Mouse (Mus musculus) adrenal gland, adult 2 months (tissue): ENCODE data around the gene Gm17324. TPM values are rescaled to one million over a fixed set of nuclear protein-coding genes. Genes with fewer than 3 reads are reported as not detected.

Experiments
- DNase-seq: peaks from one replicate; pipeline ENCODE4 v3.0.0; 2021
- microRNA-seq, 2 experiments: library from miRNA; unstranded; fragments of <30 nt; microRNA quantifications; one replicate each; pipeline ENCODE4 v1.2.0; 2021
- polyA plus RNA-seq: library from polyadenylated mRNA; depleted of rRNA; stranded (reverse); fragments of >200 nt; gene quantifications from 2 replicates; pipeline ENCODE4 v1.2.3, GENCODE M21; 2012; rRNA removed
- total RNA-seq, 2 experiments: library from RNA; stranded (reverse); gene quantifications; 2 replicates each; pipeline ENCODE4 v1.2.3; 2021

Gm17324 gene
- total and polyA plus RNA-seq, 3 experiments = 0.95 TPM; not detected in 2

- DNase-seq = no peak
Measured at GRCm38 (mm10) chr9:78465725-78466124, 17.1 kb upstream of the Gm17324 start.

GRCm38 (mm10) chr9:78463337-78463736 is 14.8 kb upstream of the Gm17324 start:
- DNase-seq = no peak

- DNase-seq = no peak
Measured at GRCm38 (mm10) chr9:78457026-78457425, 8.4 kb upstream of the Gm17324 start.

DNA sequence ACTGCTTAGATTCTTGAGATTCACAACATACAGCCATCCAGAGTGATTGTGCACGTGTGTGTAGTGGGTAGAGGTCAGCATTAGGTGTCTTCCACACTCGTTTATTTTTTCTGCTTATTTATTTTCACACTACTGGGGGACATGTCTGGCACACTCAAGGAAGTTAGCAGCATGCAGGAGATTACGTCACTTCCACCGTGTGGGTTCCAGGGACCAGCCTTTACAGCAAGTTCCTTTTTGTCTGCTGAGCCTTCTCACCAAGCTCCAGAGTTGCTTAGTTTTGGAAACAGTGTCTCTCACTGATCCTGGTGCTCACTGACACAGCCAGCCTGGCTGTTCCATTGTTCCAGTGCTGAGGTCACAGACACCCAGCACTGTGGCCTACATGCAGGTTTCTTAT is 2.8 kb upstream of the Gm17324 start:
- DNase-seq = no peak

DNA sequence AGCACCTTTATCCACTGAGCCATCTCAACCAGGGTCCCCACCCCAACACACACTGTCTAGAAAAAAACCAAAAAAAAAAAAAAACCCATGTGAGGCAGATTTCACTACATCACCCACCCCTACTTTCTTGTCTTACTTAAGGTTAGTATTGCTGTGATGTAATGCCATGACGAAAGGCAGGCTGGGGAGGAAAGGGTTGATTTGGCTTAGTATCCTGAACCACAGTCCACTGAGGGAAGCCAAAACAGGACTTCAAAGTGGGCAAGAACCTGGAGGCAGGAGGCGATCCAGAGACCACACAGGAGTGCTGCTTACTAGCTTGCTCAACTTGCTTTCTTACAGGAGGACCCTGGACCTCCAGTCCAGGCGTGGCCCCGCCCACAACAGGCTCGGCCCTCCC is 1.8 kb upstream of the Gm17324 start:
- no peak for DNase-seq

DNA sequence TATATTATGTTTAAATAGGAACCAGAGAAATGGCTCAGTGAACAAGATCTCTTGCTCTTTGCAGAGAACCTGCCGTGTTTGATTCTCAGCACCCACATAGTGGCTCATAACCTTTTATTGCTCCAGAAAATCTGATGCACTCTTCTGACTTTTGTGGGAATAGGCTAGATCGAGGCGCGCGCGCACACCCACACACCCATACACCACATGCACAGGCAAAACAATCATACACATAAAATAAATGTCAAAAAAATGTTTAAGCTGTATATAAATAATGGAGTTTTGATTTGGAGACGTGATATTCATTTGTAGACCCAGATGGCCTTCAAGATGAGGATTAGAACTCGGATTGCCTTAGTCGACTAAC is 997 bp downstream of the Gm17324 start:
- no peak for DNase-seq

- peak; percentile 73 for DNase-seq
Measured at GRCm38 (mm10) chr9:78442579-78443392, 5.8 kb downstream of the Gm17324 start, which contains the start of gene Cgas. Gene Cgas, minus strand, starts transcription at chr9:78443237.

DNA sequence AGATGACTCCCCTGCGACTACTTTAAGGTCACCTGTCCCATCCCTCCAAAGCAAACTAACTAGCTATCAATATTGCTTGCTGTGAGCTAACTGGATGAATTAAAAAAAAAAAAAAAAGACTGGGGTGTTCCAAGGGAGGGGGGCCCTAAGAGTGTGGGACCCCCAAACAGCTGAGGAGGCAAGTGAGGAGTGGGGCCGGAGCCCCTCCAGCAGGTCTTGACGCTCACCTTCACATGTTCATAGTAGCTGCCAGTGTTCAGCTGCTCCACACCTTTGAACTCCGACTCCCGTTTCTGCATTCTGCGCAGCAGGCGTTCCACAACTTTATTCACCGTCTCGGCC is 6.4 kb downstream of the Gm17324 start:
- no peak for DNase-seq

DNA sequence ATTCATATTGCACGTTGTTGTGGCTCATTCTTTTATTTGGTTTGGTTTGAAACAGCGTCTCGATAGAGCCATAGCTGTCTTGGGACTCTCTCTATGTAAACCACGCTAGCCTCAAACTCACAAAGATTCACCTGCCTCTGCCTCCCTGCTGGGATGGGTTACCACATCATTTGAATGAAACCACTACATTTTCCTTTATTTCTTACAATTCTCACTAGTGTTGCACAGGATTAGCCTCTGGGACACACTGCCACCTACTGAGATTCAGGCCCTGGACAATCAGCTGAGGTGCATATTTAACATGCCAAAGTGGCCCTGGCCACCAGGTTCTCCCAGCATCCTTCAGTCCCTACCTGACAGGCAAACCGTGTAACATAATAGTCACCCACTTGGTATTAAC is 9.2 kb downstream of the Gm17324 start:
- DNase-seq = no peak

DNA sequence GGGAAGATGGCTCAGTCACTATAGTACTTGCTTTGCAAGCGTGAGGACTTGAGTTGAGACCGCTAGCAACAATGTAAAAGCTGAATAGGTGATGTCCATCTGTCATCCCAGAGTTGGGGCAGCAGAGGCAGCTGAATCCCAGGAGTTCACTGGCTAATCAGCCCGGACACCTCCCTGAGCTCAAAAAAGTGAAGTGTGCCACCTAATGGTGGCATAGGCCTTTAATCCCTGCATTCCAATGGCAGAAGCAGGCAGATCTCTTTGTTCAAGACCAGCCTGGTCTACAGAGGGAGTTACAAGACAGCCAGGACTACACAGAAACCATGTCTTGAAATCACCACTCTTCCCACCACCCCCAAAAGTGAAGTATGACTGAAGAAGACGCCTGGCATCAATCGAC is 16.1 kb downstream of the Gm17324 start:
- DNase-seq = no peak

- DNase-seq = no peak
Measured at GRCm38 (mm10) chr9:78430486-78430885, 18.1 kb downstream of the Gm17324 start.

GRCm38 (mm10) chr9:78429551-78429950 is 19.0 kb downstream of the Gm17324 start:
- no peak for DNase-seq

- DNase-seq = no peak
Measured at GRCm38 (mm10) chr9:78428870-78429432, 19.6 kb downstream of the Gm17324 start.

GRCm38 (mm10) chr9:78428185-78428584 is 20.4 kb downstream of the Gm17324 start:
- no peak for DNase-seq

- no peak for DNase-seq
Measured at GRCm38 (mm10) chr9:78427362-78427781, 21.2 kb downstream of the Gm17324 start.

DNA sequence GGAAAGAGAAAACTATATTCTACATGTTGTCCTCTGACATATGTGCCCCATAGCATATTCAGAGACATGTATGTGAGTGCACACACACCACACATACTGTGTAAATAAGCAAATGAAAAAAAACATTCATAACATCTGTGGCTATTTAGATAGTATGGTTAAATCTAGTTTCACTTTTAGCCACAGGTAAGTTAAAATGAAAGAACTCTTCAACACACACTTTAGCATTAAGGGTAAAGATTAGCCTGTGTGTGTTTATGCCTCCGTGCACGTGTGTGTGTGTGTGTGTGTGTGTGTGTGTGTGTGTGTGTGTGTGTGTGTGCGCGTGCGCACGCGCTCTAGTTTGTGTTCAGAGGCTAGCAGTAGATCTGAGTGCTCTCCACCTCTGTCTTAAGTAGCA is 47.0 kb downstream of the Gm17324 start:
- DNase-seq = no peak

DNA sequence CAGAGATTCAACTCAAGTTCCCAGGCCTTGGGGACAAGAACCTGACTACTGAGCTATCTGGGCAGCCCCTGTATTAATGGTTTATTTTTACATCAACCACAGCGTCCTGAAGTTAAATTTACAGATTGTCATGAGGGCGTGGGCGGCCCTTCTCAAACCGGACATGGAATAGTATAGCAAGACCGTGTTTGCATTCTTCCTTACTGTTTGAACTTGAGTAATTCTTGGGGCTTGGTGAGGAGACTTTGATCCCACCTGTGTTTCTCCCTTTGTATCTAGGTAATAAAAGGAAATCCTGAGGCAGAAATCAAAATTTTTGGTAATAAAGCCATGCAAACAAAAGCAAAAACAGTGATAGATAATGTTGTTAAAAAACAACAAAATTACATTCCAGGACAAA is 48.0 kb downstream of the Gm17324 start:
- no peak for DNase-seq

Small RNA genes lying within 50 kb of the gene (microRNA-seq; reads per million reads assigned to microRNA genes)
- gene Gm26377 = 0.41 to 0.44 reads per million in 2 experiments

Other genes with a start within 250 kb of the Gm17324 start
- 1 to 10 TPM in 1 of 2 experiments, not detected in 1; 1.3 TPM for gene Gsta1, start 218.1 kb downstream of the Gm17324 start, total RNA-seq
- not detected in 2 replicates for gene Gsta1, start 218.1 kb downstream of the Gm17324 start, polyA plus RNA-seq
- gene Gm3776, start 191.7 kb downstream of the Gm17324 start, total RNA-seq = not detected
- gene Gm3776, start 191.7 kb downstream of the Gm17324 start, polyA plus RNA-seq = not detected in 2 replicates
- gene Gm10639, start 158.9 kb downstream of the Gm17324 start, total RNA-seq = not detected
- not detected in 2 replicates for gene Gm10639, start 158.9 kb downstream of the Gm17324 start, polyA plus RNA-seq
- gene Omt2a, start 134.0 kb downstream of the Gm17324 start, total RNA-seq = not detected
- not detected in 2 replicates for gene Omt2a, start 134.0 kb downstream of the Gm17324 start, polyA plus RNA-seq
- not detected for gene Omt2b, start 121.2 kb downstream of the Gm17324 start, total RNA-seq
- gene Omt2b, start 121.2 kb downstream of the Gm17324 start, polyA plus RNA-seq = not detected in 2 replicates
- gene Gsta2, start 93.0 kb downstream of the Gm17324 start, total RNA-seq = 10 to 100 TPM in 1 of 2 experiments, not detected in 1; 18.6 TPM
- gene Gsta2, start 93.0 kb downstream of the Gm17324 start, polyA plus RNA-seq = not detected in 2 replicates
- not detected for gene Dppa5a, start 80.6 kb downstream of the Gm17324 start, total RNA-seq
- gene Dppa5a, start 80.6 kb downstream of the Gm17324 start, polyA plus RNA-seq = not detected in 2 replicates
- gene Ooep, start 70.1 kb downstream of the Gm17324 start, total RNA-seq = not detected
- 0.08 TPM in 1 of 2 replicates, not detected in the other for gene Ooep, start 70.1 kb downstream of the Gm17324 start, polyA plus RNA-seq
- not detected for gene Ddx43, start 53.0 kb downstream of the Gm17324 start, total RNA-seq
- 0.06 TPM in 1 of 2 replicates, not detected in the other for gene Ddx43, start 53.0 kb downstream of the Gm17324 start, polyA plus RNA-seq
- gene Cgas, start 5.5 kb downstream of the Gm17324 start, total RNA-seq = under 1 TPM; 0.52 to 0.73 TPM
- 0.49 and 0.67 TPM in 2 replicates for gene Cgas, start 5.5 kb downstream of the Gm17324 start, polyA plus RNA-seq
- gene Mto1, start 578 bp downstream of the Gm17324 start, total RNA-seq = 10 to 100 TPM; 26.6 to 27.7 TPM
- gene Mto1, start 578 bp downstream of the Gm17324 start, polyA plus RNA-seq = 57.4 and 76.5 TPM in 2 replicates
- gene Eef1a1, start 40.4 kb upstream of the Gm17324 start, total RNA-seq = 1,000 to 10,000 TPM; 6,873 to 9,883 TPM
- gene Eef1a1, start 40.4 kb upstream of the Gm17324 start, polyA plus RNA-seq = 813 and 861 TPM in 2 replicates
- gene Slc17a5, start 139.3 kb upstream of the Gm17324 start, total RNA-seq = 10 to 100 TPM in 1 of 2 experiments, 1 to 10 TPM in 1; 9.2 to 12.9 TPM
- 5.9 TPM in 2 replicates for gene Slc17a5, start 139.3 kb upstream of the Gm17324 start, polyA plus RNA-seq
- under 1 TPM; 0.09 to 0.28 TPM for gene Cd109, start 166.8 kb upstream of the Gm17324 start, total RNA-seq
- 0.80 and 0.82 TPM in 2 replicates for gene Cd109, start 166.8 kb upstream of the Gm17324 start, polyA plus RNA-seq